Mouse (Mus musculus) intestine, postnatal 0 days (tissue): ENCODE measurements at regions not wholly inside any gene's neighbourhood (a gene's known extent, or its start where the extent isn't known, plus 50 kb on each side); places are given as distances from the start of the nearest gene placed in this dataset.

Experiments
- ATAC-seq: fragments of 200-750 bp; cut with Nextera tagmentation; 2 replicates; pipeline ENCODE4 v1.8.0; 2017; ENCODE audit warnings: mild to moderate bottlenecking, moderate TSS enrichment, moderate library complexity
- H3K27ac ChIP-seq: fragments of 300-500 bp; sonication (generic); 2 replicates; pipeline ENCODE4 v1.5.1; 2014; ENCODE audit warnings: mild to moderate bottlenecking, low read depth, low read length, moderate library complexity
- H3K27me3 ChIP-seq: fragments of 300-500 bp; sonication (generic); replicated peaks from 2 replicates; pipeline ENCODE4 v1.6.1; 2014; ENCODE audit warnings: low read length, mixed read lengths; ENCODE audit not compliant: control insufficient read depth, insufficient read depth
- H3K36me3 ChIP-seq: fragments of 300-500 bp; sonication (generic); 2 replicates; pipeline ENCODE4 v1.6.1; 2014; ENCODE audit warnings: mild to moderate bottlenecking, moderate library complexity; ENCODE audit not compliant: control insufficient read depth, insufficient read depth
- H3K4me1 ChIP-seq: fragments of 300-500 bp; sonication (generic); replicated peaks from 2 replicates; pipeline ENCODE4 v1.6.1; 2014; ENCODE audit warnings: antibody characterized with exemption, low read length, mixed read lengths; ENCODE audit not compliant: control insufficient read depth, insufficient read depth
- H3K4me2 ChIP-seq: fragments of 300-500 bp; sonication (generic); replicated peaks from 2 replicates; pipeline ENCODE4 v1.6.1; 2014; ENCODE audit warnings: low read depth, mild to moderate bottlenecking, moderate library complexity
- H3K4me3 ChIP-seq: fragments of 300-500 bp; sonication (generic); 2 replicates; pipeline ENCODE4 v1.5.1; 2014; ENCODE audit warnings: low read depth, low read length
- H3K9ac ChIP-seq: fragments of 300-500 bp; sonication (generic); 2 replicates; pipeline ENCODE4 v1.6.1; 2014; ENCODE audit warnings: mild to moderate bottlenecking, low read depth, low read length
- H3K9me3 ChIP-seq: fragments of 300-500 bp; sonication (generic); 2 replicates; pipeline ENCODE4 v1.6.1; 2016; ENCODE audit warnings: mixed run types; ENCODE audit not compliant: control insufficient read depth
- CTCF ChIP-seq: sonication (generic); IDR thresholded peaks from 2 replicates; pipeline ENCODE4 v1.5.1; 2016; ENCODE audit warnings: low read depth, mild to moderate bottlenecking, control low read depth, antibody characterized with exemption, moderate library complexity
- WGBS: fragments of 180-500 bp; shearing (Covaris S2); extraction: QIAGEN DNeasy Blood & Tissue Kit; methylation state at CpG from one replicate; pipeline ENCODE4 v1.1.7; 2014; 5-methylcytosine and 5-hydroxymethylcytosine counted together

DNA sequence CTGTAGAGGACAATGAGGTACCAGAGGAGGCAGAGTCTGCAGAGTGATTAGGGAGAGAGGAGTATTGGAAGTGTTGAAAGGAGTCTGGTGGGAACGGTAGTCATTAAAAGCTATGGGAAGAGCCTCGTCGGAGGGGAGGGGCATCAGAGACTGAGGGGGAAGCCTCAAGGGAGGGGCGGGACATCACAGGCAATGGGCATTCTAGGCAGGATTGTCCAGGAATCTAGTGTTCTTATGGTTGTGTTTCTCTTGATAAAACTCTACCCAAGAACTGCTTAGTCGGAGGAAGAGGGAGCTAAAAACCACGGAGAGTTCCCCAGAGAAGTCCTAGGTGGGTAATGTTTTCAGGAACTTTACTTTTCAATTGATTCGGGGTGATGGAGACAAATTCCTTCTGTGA lies 90.2 kb downstream of the Sec23ip start:
- no peaks in the 10 kb centered on the region for H3K27me3 ChIP-seq
- H3K4me1 ChIP-seq, result no peaks in the 10 kb centered on the region
- H3K27ac ChIP-seq, result no peak overlapping the region
- H3K9ac ChIP-seq, result no peak overlapping the region
- H3K36me3 ChIP-seq, result no peaks in the 10 kb centered on the region
- no peaks in the 10 kb centered on the region for H3K9me3 ChIP-seq
- no peak for ATAC-seq
- no peak overlapping the region for H3K4me2 ChIP-seq
- WGBS, result 32% methylated on average over 7 of the region's 7 CpGs
- H3K4me3 ChIP-seq, result no peak overlapping the region
- no peak for TF ChIP-seq CTCF

- ATAC-seq, result no peak
- Histone ChIP-seq H3K9ac (no peak overlapping the region), H3K36me3 (no peaks in the 10 kb centered on the region), H3K4me3 (no peak overlapping the region), H3K4me1 (no peaks in the 10 kb centered on the region), H3K4me2 (no peak overlapping the region), H3K27ac (no peak overlapping the region), H3K27me3 (no peaks in the 10 kb centered on the region), H3K9me3 (no peaks in the 10 kb centered on the region)
- 64% methylated on average over 6 of the region's 6 CpGs for WGBS
- TF ChIP-seq CTCF, result no peak
Measured at GRCm38 (mm10) chr7:128836435-128836834, 91.7 kb downstream of the Sec23ip start.

- no peak for ATAC-seq
- Histone ChIP-seq H3K36me3 (no peaks in the 10 kb centered on the region), H3K9me3 (no peaks in the 10 kb centered on the region), H3K27ac (no peak overlapping the region), H3K4me3 (no peak overlapping the region), H3K4me2 (no peak overlapping the region), H3K4me1 (no peaks in the 10 kb centered on the region), H3K9ac (no peak overlapping the region), H3K27me3 (no peaks in the 10 kb centered on the region)
- WGBS, result 92% methylated on average over 10 of the region's 10 CpGs
- no peak for TF ChIP-seq CTCF
Measured at GRCm38 (mm10) chr7:128842561-128842960, 97.8 kb downstream of the Sec23ip start.

- H3K9ac ChIP-seq, result no peak overlapping the region
- no peak overlapping the region for H3K4me3 ChIP-seq
- no peak overlapping the region for H3K27ac ChIP-seq
- H3K27me3 ChIP-seq, result no peaks in the 10 kb centered on the region
- no peak overlapping the region for H3K4me2 ChIP-seq
- no peak for ATAC-seq
- no peaks in the 10 kb centered on the region for H3K36me3 ChIP-seq
- no peaks in the 10 kb centered on the region for H3K9me3 ChIP-seq
- no peak for TF ChIP-seq CTCF
- WGBS, result 87% methylated on average over 9 of the region's 9 CpGs
- H3K4me1 ChIP-seq, result no peaks in the 10 kb centered on the region
Measured at GRCm38 (mm10) chr7:128843576-128843975, 98.8 kb downstream of the Sec23ip start.

DNA sequence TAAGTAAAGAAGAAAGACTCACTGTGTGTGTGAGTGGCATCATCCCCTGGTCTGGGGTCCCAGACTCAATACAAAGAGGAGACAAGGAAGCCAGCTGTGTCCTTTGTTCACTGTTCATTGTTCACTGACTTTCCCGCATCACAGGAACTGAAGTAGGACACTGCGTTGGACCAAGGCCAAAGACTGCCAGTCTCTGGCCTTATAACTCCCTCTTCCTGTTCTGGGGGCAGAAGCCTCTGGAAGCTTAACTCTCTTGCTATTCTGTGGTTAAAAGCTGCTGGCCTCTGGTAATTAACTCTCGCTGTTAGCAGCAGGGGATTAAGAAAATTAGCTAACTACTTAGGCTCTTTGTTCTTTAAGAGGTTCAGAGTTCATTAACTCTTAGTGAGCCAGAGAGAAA lies 104.5 kb downstream of the Sec23ip start:
- no peak for TF ChIP-seq CTCF
- 53% methylated on average over 3 of the region's 3 CpGs for WGBS
- Histone ChIP-seq H3K9ac (no peak overlapping the region), H3K36me3 (no peaks in the 10 kb centered on the region), H3K4me2 (no peak overlapping the region), H3K27ac (no peak overlapping the region), H3K27me3 (no peaks in the 10 kb centered on the region), H3K4me3 (no peak overlapping the region), H3K4me1 (no peaks in the 10 kb centered on the region), H3K9me3 (no peaks in the 10 kb centered on the region)
- no peak for ATAC-seq

DNA sequence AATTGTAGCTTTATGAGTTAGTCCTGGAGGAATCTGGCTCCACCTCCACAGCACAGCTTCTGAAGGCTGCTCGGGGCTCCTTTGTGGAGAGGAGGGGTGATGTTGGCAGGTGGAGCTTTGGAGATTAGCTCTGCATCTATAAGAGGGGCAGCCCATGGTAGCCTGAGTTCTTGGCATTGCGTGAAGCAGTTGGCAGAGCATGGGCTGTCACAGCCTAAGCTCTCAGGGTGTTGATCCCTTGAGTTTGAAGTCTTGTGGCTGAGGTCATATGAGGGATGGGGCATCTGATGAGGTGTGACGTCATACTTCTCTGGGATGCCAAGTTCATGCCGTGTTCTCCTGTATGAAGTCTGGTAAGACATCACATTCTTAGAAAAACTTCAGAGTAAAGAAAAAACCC lies 109.5 kb downstream of the Sec23ip start:
- Histone ChIP-seq H3K4me1 (no peaks in the 10 kb centered on the region), H3K27ac (no peak overlapping the region), H3K9me3 (no peaks in the 10 kb centered on the region), H3K4me2 (no peak overlapping the region), H3K4me3 (no peak overlapping the region), H3K9ac (no peak overlapping the region), H3K36me3 (no peaks in the 10 kb centered on the region), H3K27me3 (no peaks in the 10 kb centered on the region)
- no peak for TF ChIP-seq CTCF
- ATAC-seq, result no peak
- WGBS, result 75% methylated on average over 4 of the region's 4 CpGs

DNA sequence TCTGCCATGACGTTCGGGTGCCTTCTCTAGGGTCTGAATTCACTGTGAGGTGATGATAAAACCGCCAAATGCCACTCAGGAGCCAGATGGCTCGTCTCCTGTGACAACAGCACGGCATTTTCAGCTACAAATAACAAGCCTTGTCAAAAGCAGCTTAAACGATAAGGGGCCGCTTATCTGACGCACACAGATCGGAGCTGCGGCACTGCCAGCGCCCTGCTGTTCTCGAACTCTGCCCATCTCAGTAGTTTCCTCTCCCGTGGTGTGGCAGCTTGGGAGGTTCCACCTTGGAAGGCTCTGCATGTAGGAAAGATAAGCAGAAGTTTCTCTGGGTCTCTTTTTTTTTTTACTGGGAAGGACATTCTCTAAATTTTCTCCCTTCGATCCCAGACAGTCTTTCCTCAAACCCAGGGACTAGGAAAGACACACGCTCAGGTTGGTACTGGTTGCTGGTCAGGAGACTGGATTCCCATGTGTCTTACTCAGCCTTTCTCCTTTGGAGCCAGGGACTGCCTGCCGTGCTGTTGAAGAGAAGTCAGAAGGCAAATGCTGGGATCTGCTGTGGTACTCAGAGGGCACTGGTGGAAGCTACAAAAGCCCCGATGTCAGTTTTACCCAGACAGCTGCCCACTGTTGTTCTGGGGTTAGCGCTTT lies 110.1 kb downstream of the Sec23ip start:
- TF ChIP-seq CTCF, result no peak
- 62% methylated on average over 18 of the region's 18 CpGs for WGBS
- H3K36me3 ChIP-seq, result no peaks in the 10 kb centered on the region
- no peak overlapping the region for H3K4me2 ChIP-seq
- no peak overlapping the region for H3K9ac ChIP-seq
- ATAC-seq, result no peak
- no peaks in the 10 kb centered on the region for H3K4me1 ChIP-seq
- no peak overlapping the region for H3K4me3 ChIP-seq
- H3K27me3 ChIP-seq, result no peaks in the 10 kb centered on the region
- no peaks in the 10 kb centered on the region for H3K9me3 ChIP-seq
- H3K27ac ChIP-seq, result no peak overlapping the region
